Mouse (Mus musculus) liver, embryonic 15.5 days (tissue): ENCODE data around the gene Prnd. TPM values are rescaled to one million over a fixed set of nuclear protein-coding genes. Genes with fewer than 3 reads are reported as not detected.
A peak's percentile ranks its signal among the peaks of the same experiment; 100 is the strongest.

Experiments used
- ATAC-seq: fragments of 200-750 bp; cut with Nextera tagmentation; 2 replicates; pipeline ENCODE4 v1.8.0; 2017; ENCODE audit warnings: moderate number of reproducible peaks, mild to moderate bottlenecking, moderate library complexity; ENCODE audit not compliant: insufficient read depth
- H3K27ac ChIP-seq: fragments of 300-500 bp; sonication (generic); replicated peaks from 2 replicates; pipeline ENCODE4 v1.5.1; 2015; ENCODE audit warnings: mild to moderate bottlenecking, inconsistent platforms
- H3K27me3 ChIP-seq: fragments of 300-500 bp; sonication (generic); 2 replicates; pipeline ENCODE4 v1.6.1; 2015; ENCODE audit warnings: mild to moderate bottlenecking, inconsistent platforms
- H3K36me3 ChIP-seq: fragments of 300-500 bp; sonication (generic); replicated peaks from 2 replicates; pipeline ENCODE4 v1.6.1; 2015; ENCODE audit warnings: moderate library complexity, mild to moderate bottlenecking, inconsistent platforms
- H3K4me1 ChIP-seq: fragments of 300-500 bp; sonication (generic); replicated peaks from 2 replicates; pipeline ENCODE4 v1.6.1; 2015; ENCODE audit warnings: inconsistent platforms
- H3K4me2 ChIP-seq: fragments of 300-500 bp; sonication (generic); 2 replicates; pipeline ENCODE4 v1.6.1; 2015; ENCODE audit warnings: moderate library complexity, mild to moderate bottlenecking, inconsistent platforms
- H3K4me3 ChIP-seq: fragments of 300-500 bp; sonication (generic); replicated peaks from 2 replicates; pipeline ENCODE4 v1.5.1; 2015; ENCODE audit warnings: mild to moderate bottlenecking, inconsistent platforms
- H3K9ac ChIP-seq: fragments of 300-500 bp; sonication (generic); 2 replicates; pipeline ENCODE4 v1.6.1; 2015; ENCODE audit warnings: moderate library complexity, mild to moderate bottlenecking, inconsistent platforms
- H3K9me3 ChIP-seq: fragments of 300-500 bp; sonication (generic); replicated peaks from 2 replicates; pipeline ENCODE4 v1.6.1; 2016; ENCODE audit warnings: inconsistent platforms
- WGBS: fragments of 180-500 bp; shearing (Covaris S2); methylation state at CpG from one replicate; pipeline ENCODE4 v1.1.7; 2015; ENCODE audit warnings: mixed read lengths; ENCODE audit not compliant: insufficient replicate concordance; 5-methylcytosine and 5-hydroxymethylcytosine counted together
- polyA plus RNA-seq: library from polyadenylated mRNA; unstranded; fragments of >200 nt; fragmentation: Nextera tagmentation; extraction: Ambion mirVana; gene quantifications from 2 replicates; pipeline ENCODE4 v1.2.1, GENCODE M21; 2015

Prnd gene
- polyA plus RNA-seq, 1 experiment from 2014 or later = 0.56 TPM

GRCm38 (mm10) chr2:131953711-131954110 is 3.0 kb downstream of the Prnd start:
- peaks cover 58% of the 10 kb centered on the region for H3K27me3 ChIP-seq
- H3K9me3 ChIP-seq = no peaks in the 10 kb centered on the region
- no peak overlapping the region for H3K4me2 ChIP-seq
- H3K36me3 ChIP-seq = no peaks in the 10 kb centered on the region
- ATAC-seq = no peak
- H3K4me3 ChIP-seq = no peak overlapping the region
- WGBS = 69% methylated on average over 4 of the region's 4 CpGs
- no peak overlapping the region for H3K9ac ChIP-seq
- no peak overlapping the region for H3K27ac ChIP-seq
- H3K4me1 ChIP-seq = peaks cover 8% of the 10 kb centered on the region; the same call in 1 of the 2 replicates

- H3K4me3 ChIP-seq = peak overlapping the region; percentile 32; the same call in 1 of the 2 replicates
- WGBS = 49% methylated on average over 9 of the region's 9 CpGs
- H3K36me3 ChIP-seq = no peaks in the 10 kb centered on the region
- no peak overlapping the region for H3K27ac ChIP-seq
- peaks cover 55% of the 10 kb centered on the region for H3K27me3 ChIP-seq
- H3K4me2 ChIP-seq = peak overlapping the region; percentile 58
- ATAC-seq = no peak
- H3K4me1 ChIP-seq = peaks cover 8% of the 10 kb centered on the region; the same call in 1 of the 2 replicates
- no peaks in the 10 kb centered on the region for H3K9me3 ChIP-seq
- H3K9ac ChIP-seq = no peak overlapping the region
Measured at GRCm38 (mm10) chr2:131954835-131955234, 4.2 kb downstream of the Prnd start.

- H3K27me3 ChIP-seq = peaks cover 51% of the 10 kb centered on the region
- 1% methylated on average over 17 of the region's 17 CpGs for WGBS
- ATAC-seq = no peak; the same call in 1 of the 2 replicates
- peaks cover 8% of the 10 kb centered on the region; the same call in 1 of the 2 replicates for H3K4me1 ChIP-seq
- H3K9ac ChIP-seq = no peak overlapping the region
- no peaks in the 10 kb centered on the region for H3K36me3 ChIP-seq
- H3K4me3 ChIP-seq = peak overlapping the region; percentile 32
- peak overlapping the region; percentile 58 for H3K4me2 ChIP-seq
- no peaks in the 10 kb centered on the region for H3K9me3 ChIP-seq
- H3K27ac ChIP-seq = no peak overlapping the region
Measured at GRCm38 (mm10) chr2:131955264-131955663, 4.6 kb downstream of the Prnd start.

GRCm38 (mm10) chr2:131956336-131957256 is 5.9 kb downstream of the Prnd start:
- no peak for ATAC-seq
- Histone ChIP-seq H3K4me1 (peaks cover 8% of the 10 kb centered on the region; the same call in 1 of the 2 replicates), H3K4me3 (no peak overlapping the region), H3K9me3 (no peaks in the 10 kb centered on the region), H3K27ac (no peak overlapping the region), H3K27me3 (peaks cover 39% of the 10 kb centered on the region), H3K9ac (no peak overlapping the region), H3K36me3 (no peaks in the 10 kb centered on the region), H3K4me2 (no peak overlapping the region)
- 59% methylated on average over 7 of the region's 7 CpGs for WGBS

GRCm38 (mm10) chr2:131957731-131958222 is 7.1 kb downstream of the Prnd start:
- Histone ChIP-seq H3K4me1 (peaks cover 8% of the 10 kb centered on the region; the same call in 1 of the 2 replicates), H3K9me3 (no peaks in the 10 kb centered on the region), H3K9ac (no peak overlapping the region), H3K36me3 (no peaks in the 10 kb centered on the region), H3K27me3 (peaks cover 27% of the 10 kb centered on the region), H3K4me3 (no peak overlapping the region), H3K4me2 (no peak overlapping the region), H3K27ac (no peak overlapping the region)
- ATAC-seq = no peak
- WGBS = 36% methylated on average over 9 of the region's 9 CpGs

- ATAC-seq = no peak
Measured at GRCm38 (mm10) chr2:131961671-131962070, 11.0 kb downstream of the Prnd start.

GRCm38 (mm10) chr2:131970597-131970996 is 19.9 kb downstream of the Prnd start:
- Histone ChIP-seq H3K27me3 (no peaks in the 10 kb centered on the region), H3K9ac (no peak overlapping the region), H3K9me3 (no peaks in the 10 kb centered on the region; the same call in 1 of the 2 replicates), H3K36me3 (no peaks in the 10 kb centered on the region), H3K4me3 (no peak overlapping the region), H3K4me2 (no peak overlapping the region), H3K27ac (no peak overlapping the region), H3K4me1 (no peaks in the 10 kb centered on the region)
- WGBS = 69% methylated on average over 2 of the region's 2 CpGs
- ATAC-seq = no peak

More at GRCm38 (mm10) chr2:131961671-131962070, 11.0 kb downstream of the Prnd start:
- H3K4me3 ChIP-seq = no peak overlapping the region
- 56% methylated on average over 2 of the region's 2 CpGs for WGBS
- H3K27me3 ChIP-seq = no peaks in the 10 kb centered on the region
- H3K9me3 ChIP-seq = no peaks in the 10 kb centered on the region
- no peak overlapping the region for H3K4me2 ChIP-seq
- H3K4me1 ChIP-seq = no peaks in the 10 kb centered on the region
- H3K36me3 ChIP-seq = no peaks in the 10 kb centered on the region
- H3K9ac ChIP-seq = no peak overlapping the region
- H3K27ac ChIP-seq = no peak overlapping the region

- Histone ChIP-seq H3K4me1 (no peaks in the 10 kb centered on the region), H3K9me3 (no peaks in the 10 kb centered on the region; the same call in 1 of the 2 replicates), H3K4me3 (no peak overlapping the region), H3K36me3 (no peaks in the 10 kb centered on the region), H3K4me2 (no peak overlapping the region), H3K9ac (no peak overlapping the region), H3K27ac (no peak overlapping the region), H3K27me3 (no peaks in the 10 kb centered on the region)
- ATAC-seq = no peak
- WGBS = 51% methylated on average over 4 of the region's 4 CpGs
Measured at GRCm38 (mm10) chr2:131971098-131971497, 20.4 kb downstream of the Prnd start.

GRCm38 (mm10) chr2:131976663-131977062 is 26.0 kb downstream of the Prnd start:
- H3K4me1 ChIP-seq = no peaks in the 10 kb centered on the region
- 45% methylated on average over 3 of the region's 3 CpGs for WGBS
- no peak for ATAC-seq

GRCm38 (mm10) chr2:131980866-131981265 is 30.2 kb downstream of the Prnd start:
- no peaks in the 10 kb centered on the region for H3K9me3 ChIP-seq
- H3K36me3 ChIP-seq = no peaks in the 10 kb centered on the region
- ATAC-seq = no peak
- 11% methylated on average over 9 of the region's 9 CpGs for WGBS
- H3K9ac ChIP-seq = no peak overlapping the region
- H3K27me3 ChIP-seq = no peaks in the 10 kb centered on the region
- no peak overlapping the region for H3K4me3 ChIP-seq
- H3K27ac ChIP-seq = no peak overlapping the region
- H3K4me1 ChIP-seq = no peaks in the 10 kb centered on the region
- no peak overlapping the region for H3K4me2 ChIP-seq

More at GRCm38 (mm10) chr2:131976663-131977062, 26.0 kb downstream of the Prnd start:
- H3K4me3 ChIP-seq = no peak overlapping the region
- H3K4me2 ChIP-seq = no peak overlapping the region
- H3K9ac ChIP-seq = no peak overlapping the region
- H3K27me3 ChIP-seq = no peaks in the 10 kb centered on the region
- no peak overlapping the region for H3K27ac ChIP-seq
- no peaks in the 10 kb centered on the region for H3K36me3 ChIP-seq
- H3K9me3 ChIP-seq = no peaks in the 10 kb centered on the region; the same call in 1 of the 2 replicates

- H3K4me2 ChIP-seq = no peak overlapping the region
- ATAC-seq = no peak
- H3K4me3 ChIP-seq = no peak overlapping the region
- no peaks in the 10 kb centered on the region for H3K4me1 ChIP-seq
- no peaks in the 10 kb centered on the region for H3K27me3 ChIP-seq
- no peak overlapping the region for H3K9ac ChIP-seq
- H3K27ac ChIP-seq = no peak overlapping the region
- H3K36me3 ChIP-seq = no peaks in the 10 kb centered on the region
- no peaks in the 10 kb centered on the region for H3K9me3 ChIP-seq
- WGBS = 11% methylated on average over 6 of the region's 6 CpGs
Measured at GRCm38 (mm10) chr2:131982546-131983196, 32.0 kb downstream of the Prnd start.
